ENCODE assay signal across 9 mouse cellular contexts in genomic region chr11:32542687-32543411, GRCm38 (mm10). TPM values are rescaled to one million over a fixed set of nuclear protein-coding genes. Genes with fewer than 3 reads are reported as not detected.
DNase-seq lines count a peak whose midpoint lies in the region; ATAC-seq and TF ChIP-seq lines count a peak whose summit lies in the region.
"Had no signal": no experiment of that assay in that cellular context is flagged by ENCODE, and none has a peak within 500 bp of the region (broad histone marks: within the 10 kb centered on the region; RNA-seq: fewer than 3 reads in every experiment).

No protein-coding gene starts in this region.

- no peak for TF ChIP-seq CTCF in hindbrain, postnatal 0 days (IDR thresholded peaks at IDR 0.05; ENCODE audit: low read depth)

- no peak overlapping the region for H3K4me2 ChIP-seq in hindbrain, postnatal 0 days (ENCODE audit: low read depth, low read length)
- no peak overlapping the region for H3K4me2 ChIP-seq in embryonic facial prominence, embryonic 14.5 days (ENCODE audit: low read depth, low read length)
- H3K4me2 ChIP-seq in hindbrain, embryonic 11.5 days (replicated peaks; ENCODE audit: low read depth, low read length) = no peak overlapping the region

- H3K9me3 ChIP-seq in hindbrain, embryonic 10.5 days = no peaks in the 10 kb centered on the region
- H3K9me3 ChIP-seq in hindbrain, postnatal 0 days (ENCODE audit: low read length) = no peaks in the 10 kb centered on the region
- no peaks in the 10 kb centered on the region for H3K9me3 ChIP-seq in embryonic facial prominence, embryonic 14.5 days (ENCODE audit: control insufficient read depth, low read length)
- H3K9me3 ChIP-seq in hindbrain, embryonic 11.5 days (ENCODE audit: control insufficient read depth, low read length) = no peaks in the 10 kb centered on the region

- H3K36me3 ChIP-seq in hindbrain, embryonic 10.5 days = no peaks in the 10 kb centered on the region
- no peaks in the 10 kb centered on the region for H3K36me3 ChIP-seq in hindbrain, postnatal 0 days (ENCODE audit: insufficient read depth, low read length)
- H3K36me3 ChIP-seq in embryonic facial prominence, embryonic 14.5 days (ENCODE audit: control insufficient read depth, insufficient read depth, low read length) = no peaks in the 10 kb centered on the region
- no peaks in the 10 kb centered on the region for H3K36me3 ChIP-seq in hindbrain, embryonic 11.5 days (ENCODE audit: control insufficient read depth, insufficient read depth, low read length)

- H3K9ac ChIP-seq in hindbrain, postnatal 0 days (replicated peaks; ENCODE audit: low read length) = no peak overlapping the region
- no peak overlapping the region for H3K9ac ChIP-seq in embryonic facial prominence, embryonic 14.5 days (ENCODE audit: low read depth, low read length)
- no peak overlapping the region for H3K9ac ChIP-seq in hindbrain, embryonic 11.5 days (ENCODE audit: low read depth, low read length)

- H3K27me3 ChIP-seq in hindbrain, embryonic 10.5 days (ENCODE audit: insufficient read depth, poor library complexity, severe bottlenecking) = peaks cover 20% of the 10 kb centered on the region; the same call in 1 of the 2 replicates
- H3K27me3 ChIP-seq in hindbrain, postnatal 0 days (ENCODE audit: insufficient read depth, low read length) = no peaks in the 10 kb centered on the region
- H3K27me3 ChIP-seq in embryonic facial prominence, embryonic 14.5 days (replicated peaks; ENCODE audit: control insufficient read depth, insufficient read depth, low read length) = no peaks in the 10 kb centered on the region
- no peaks in the 10 kb centered on the region; the same call in 1 of the 2 replicates for H3K27me3 ChIP-seq in hindbrain, embryonic 11.5 days (ENCODE audit: control insufficient read depth, insufficient read depth, low read length)

- H3K4me3 ChIP-seq in hindbrain, embryonic 10.5 days = no peak overlapping the region
- no peak overlapping the region for H3K4me3 ChIP-seq in hindbrain, postnatal 0 days (ENCODE audit: low read length)
- no peak overlapping the region for H3K4me3 ChIP-seq in embryonic facial prominence, embryonic 14.5 days (ENCODE audit: low read depth, low read length)
- no peak overlapping the region for H3K4me3 ChIP-seq in hindbrain, embryonic 11.5 days (ENCODE audit: low read depth, low read length)

- no peak for DNase-seq in hindbrain, embryonic 10.5 days (ENCODE audit: low spot score)
- DNase-seq in hindbrain, postnatal 0 days (ENCODE audit: low spot score) = no peak
- no peak for DNase-seq in embryonic facial prominence, embryonic 14.5 days (ENCODE audit: low spot score)
- DNase-seq in lung, postnatal 4 days = peak; percentile 76 to 83
- peak; percentile 71 to 75 for DNase-seq in thymus, postnatal 10 days (ENCODE audit: low spot score in 2 of 2)
- no peak for DNase-seq in hindbrain, embryonic 11.5 days (ENCODE audit: low spot score)
- DNase-seq in gastrocnemius, postnatal 4 days (ENCODE audit: low spot score in 2 of 2) = no peak
- no peak for DNase-seq in retina, postnatal 1 day

- no peak for ATAC-seq in hindbrain, postnatal 0 days
- no peak for ATAC-seq in embryonic facial prominence, embryonic 14.5 days (ENCODE audit: low read depth)
- ATAC-seq in hindbrain, embryonic 11.5 days (ENCODE audit: low FRiP score) = no peak

- H3K27ac ChIP-seq in hindbrain, embryonic 10.5 days = peak overlapping the region; percentile 73
- H3K27ac ChIP-seq in hindbrain, postnatal 0 days = no peak overlapping the region
- 0 out of 2 replicates have a peak overlapping the region, but pooled peaks have one; percentile 6 for H3K27ac ChIP-seq in embryonic facial prominence, embryonic 14.5 days (replicated peaks; ENCODE audit: low read depth, low read length)
- no peak overlapping the region for H3K27ac ChIP-seq in hindbrain, embryonic 11.5 days (ENCODE audit: low read depth, low read length)

- peaks cover 46% of the 10 kb centered on the region for H3K4me1 ChIP-seq in hindbrain, embryonic 10.5 days (replicated peaks)
- H3K4me1 ChIP-seq in hindbrain, postnatal 0 days (ENCODE audit: insufficient read depth, low read length) = peaks cover 12% of the 10 kb centered on the region; the same call in 1 of the 2 replicates
- peaks cover 8% of the 10 kb centered on the region for H3K4me1 ChIP-seq in embryonic facial prominence, embryonic 14.5 days (ENCODE audit: control insufficient read depth, insufficient read depth, low read length)
- H3K4me1 ChIP-seq in hindbrain, embryonic 11.5 days (replicated peaks; ENCODE audit: control insufficient read depth, insufficient read depth, low read length) = peaks cover 2% of the 10 kb centered on the region

- 32% methylated on average over 3 of the region's 3 CpGs for WGBS in hindbrain, embryonic 10.5 days
- 44% methylated on average over 2 of the region's 3 CpGs for WGBS in hindbrain, postnatal 0 days
- 45% methylated on average over 3 of the region's 3 CpGs for WGBS in embryonic facial prominence, embryonic 14.5 days
- 50% methylated on average over 3 of the region's 3 CpGs for WGBS in hindbrain, embryonic 11.5 days

RNA-seq across cellular contexts. Expression of gene Stk10, which starts 9.7 kb away (rescaled TPM):
- 3.0 TPM in 2 replicates for polyA plus RNA-seq in hindbrain, embryonic 10.5 days (2016; fragmentation: Nextera tagmentation; extraction: Ambion mirVana)
- total RNA-seq in hindbrain, postnatal 0 days (2014; rRNA removed) = 4.5 and 10.8 TPM in 2 replicates
- polyA plus RNA-seq in hindbrain, postnatal 0 days (2015; fragmentation: Nextera tagmentation; extraction: Ambion mirVana) = 1.1 and 1.2 TPM in 2 replicates
- polyA plus RNA-seq in embryonic facial prominence, embryonic 14.5 days (2014; fragmentation: Nextera tagmentation; extraction: Ambion mirVana) = 2.8 and 2.9 TPM in 2 replicates
- 1.3 and 2.3 TPM in 2 replicates for polyA plus RNA-seq in hindbrain, embryonic 11.5 days (2014; fragmentation: Nextera tagmentation; extraction: Ambion mirVana)
- total RNA-seq in gastrocnemius, postnatal 4 days (2021) = 10 to 100 TPM in 1 of 2 experiments, 1 to 10 TPM in 1; 9.8 to 10.3 TPM

RNA-seq across cellular contexts. Expression of gene Efcab9, which starts 11.0 kb away (rescaled TPM):
- polyA plus RNA-seq in hindbrain, embryonic 10.5 days (2016; fragmentation: Nextera tagmentation; extraction: Ambion mirVana) = 0.45 TPM in 1 of 2 replicates, not detected in the other
- total RNA-seq in hindbrain, postnatal 0 days (2014; rRNA removed) = not detected in 2 replicates
- 0.38 TPM in 1 of 2 replicates, not detected in the other for polyA plus RNA-seq in hindbrain, postnatal 0 days (2015; fragmentation: Nextera tagmentation; extraction: Ambion mirVana)
- 0.31 TPM in 1 of 2 replicates, not detected in the other for polyA plus RNA-seq in embryonic facial prominence, embryonic 14.5 days (2014; fragmentation: Nextera tagmentation; extraction: Ambion mirVana)
- 0.28 TPM in 1 of 2 replicates, not detected in the other for polyA plus RNA-seq in hindbrain, embryonic 11.5 days (2014; fragmentation: Nextera tagmentation; extraction: Ambion mirVana)
- under 1 TPM; 0.60 to 0.76 TPM for total RNA-seq in gastrocnemius, postnatal 4 days (2021)
- polyA plus RNA-seq: large intestine, adult 2 months had no signal

Comparison
In these comparisons a context has a peak if more than half of its experiments do, and no peak if none do; other contexts are left out.
1. H3K27ac ChIP-seq: peak in hindbrain, embryonic 10.5 days (single experiment) and embryonic facial prominence, embryonic 14.5 days (single experiment); none in hindbrain, postnatal 0 days (single experiment) and hindbrain, embryonic 11.5 days (single experiment).
2. DNase-seq: peak in lung, postnatal 4 days (2 of 2) and thymus, postnatal 10 days (2 of 2); none in hindbrain, embryonic 10.5 days (single experiment), hindbrain, postnatal 0 days (single experiment), embryonic facial prominence, embryonic 14.5 days (single experiment), hindbrain, embryonic 11.5 days (single experiment), gastrocnemius, postnatal 4 days (0 of 2) and retina, postnatal 1 day (single experiment).